Mouse (Mus musculus): ENCODE data around the gene Rfx5.
"Not testable (repeated sequence)": the region's sequence is repeated elsewhere in the genome, so short reads cannot be mapped to it uniquely, and the experiment has no call there.

Rfx5 gene

DNA sequence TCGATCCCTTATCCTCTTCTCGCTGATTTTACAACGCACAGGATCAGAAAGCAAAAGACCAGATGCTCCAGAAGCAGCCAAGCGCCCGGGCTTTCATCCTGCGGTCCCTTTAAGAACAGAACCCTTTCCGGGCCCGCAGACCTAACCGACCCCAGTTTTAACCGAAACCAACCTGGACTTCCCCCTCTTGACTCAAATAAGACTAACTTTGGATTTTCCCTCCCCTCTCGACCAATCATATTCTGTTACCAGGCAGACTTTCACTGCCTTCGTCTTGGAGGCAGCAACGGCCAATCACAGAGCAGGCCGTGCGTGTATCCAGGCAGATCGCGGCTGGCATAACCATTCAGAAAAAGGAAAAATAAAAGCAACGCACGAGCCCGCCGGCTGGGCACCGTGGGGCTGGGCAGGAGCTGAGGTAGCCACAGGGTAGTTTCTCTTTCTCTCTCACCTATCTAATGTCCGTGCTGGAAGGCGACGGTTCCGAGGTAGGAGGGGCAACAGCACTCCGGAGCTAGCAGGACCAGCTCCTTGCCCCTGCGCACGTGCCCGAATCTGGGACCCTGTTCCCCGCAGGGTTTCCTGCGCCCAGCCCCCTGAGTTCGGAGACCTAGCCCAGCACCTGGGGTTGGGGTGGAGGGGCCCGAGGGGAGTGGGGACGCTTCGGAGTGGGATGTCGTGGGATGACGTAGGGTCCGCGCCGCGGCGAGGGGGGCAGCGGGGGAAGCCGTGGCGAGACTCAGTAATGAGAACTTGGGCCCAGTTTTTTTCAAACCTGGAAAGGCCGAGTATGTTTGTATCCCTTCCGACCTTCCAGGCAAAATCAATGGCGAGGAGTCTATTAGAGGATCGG lies at the start of gene Rfx5:
Rfx5 (plus strand) TSS at position 312 of the 853 bp plus-strand sequence.
- DNase-seq, result peak; percentile 96

DNA sequence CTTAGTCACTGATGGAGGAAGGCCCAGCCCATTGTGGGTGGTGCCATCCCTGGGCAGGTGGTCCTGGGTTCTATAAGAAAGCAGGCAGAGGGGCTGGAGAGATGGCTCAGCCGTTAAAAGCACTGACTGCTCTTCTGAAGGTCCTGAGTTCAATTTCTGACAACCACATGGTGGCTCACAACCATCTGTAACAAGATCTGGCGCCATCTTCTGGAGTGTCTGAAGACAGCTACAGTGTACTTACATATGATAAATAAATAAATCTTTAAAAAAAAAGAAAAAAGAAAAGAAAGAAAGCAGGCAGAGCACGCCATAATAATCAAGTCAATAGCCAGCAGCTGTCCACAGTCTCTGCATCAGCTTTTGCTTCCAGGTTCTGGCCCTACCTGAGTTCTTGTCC lies 49.1 kb upstream of the Rfx5 start:
- not testable (repeated sequence) for DNase-seq

DNA sequence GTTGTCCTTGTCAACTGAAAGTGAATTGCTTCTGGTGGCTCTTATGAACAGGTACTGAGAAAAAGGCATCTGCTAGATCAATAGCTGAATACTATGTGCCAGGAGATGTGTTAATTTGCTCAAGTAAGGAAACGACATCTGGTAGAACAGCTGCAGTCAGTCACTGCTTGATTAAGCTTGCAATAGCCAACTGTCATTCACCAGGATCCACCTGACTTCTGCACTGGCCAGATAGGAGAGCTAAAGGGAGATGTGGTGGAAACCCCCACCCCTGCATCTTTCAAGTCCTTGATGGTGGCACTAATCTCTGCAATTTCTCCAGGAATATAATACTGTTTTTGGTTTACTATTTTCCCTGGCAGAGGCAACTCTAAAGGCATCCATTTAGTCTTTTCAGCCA lies 47.4 kb upstream of the Rfx5 start:
- DNase-seq, result no peak

DNA sequence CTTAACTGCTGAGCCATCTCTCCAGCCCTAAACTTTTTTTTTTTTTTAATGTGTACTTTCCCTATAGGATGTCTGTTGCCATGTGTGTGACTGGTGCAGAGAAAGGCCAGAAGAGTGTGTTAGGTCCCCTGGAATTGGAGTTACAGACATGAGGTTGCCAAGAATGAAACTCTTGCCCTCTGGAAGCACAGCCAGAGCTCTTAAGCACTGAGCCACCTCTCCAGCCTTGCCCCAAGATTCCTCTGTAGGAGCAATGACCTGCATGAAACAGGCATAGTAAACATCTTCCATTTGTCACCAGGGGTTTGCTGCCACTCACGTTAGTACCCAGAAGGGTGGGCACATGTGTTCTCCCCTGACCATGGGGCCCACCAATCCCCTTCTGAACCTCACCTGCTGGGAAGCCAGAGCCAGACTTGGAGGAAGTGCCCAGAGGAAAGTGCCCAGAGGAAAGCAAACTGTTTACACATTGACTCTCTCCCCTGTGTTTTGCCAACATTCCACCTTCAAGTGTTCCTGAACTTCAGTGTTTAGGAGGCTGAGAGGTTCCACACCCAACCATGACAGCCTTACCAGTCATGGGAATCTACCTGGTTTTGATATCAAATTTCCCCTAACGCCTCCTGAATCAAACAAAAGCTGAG lies 42.7 kb upstream of the Rfx5 start:
- no peak for DNase-seq

DNA sequence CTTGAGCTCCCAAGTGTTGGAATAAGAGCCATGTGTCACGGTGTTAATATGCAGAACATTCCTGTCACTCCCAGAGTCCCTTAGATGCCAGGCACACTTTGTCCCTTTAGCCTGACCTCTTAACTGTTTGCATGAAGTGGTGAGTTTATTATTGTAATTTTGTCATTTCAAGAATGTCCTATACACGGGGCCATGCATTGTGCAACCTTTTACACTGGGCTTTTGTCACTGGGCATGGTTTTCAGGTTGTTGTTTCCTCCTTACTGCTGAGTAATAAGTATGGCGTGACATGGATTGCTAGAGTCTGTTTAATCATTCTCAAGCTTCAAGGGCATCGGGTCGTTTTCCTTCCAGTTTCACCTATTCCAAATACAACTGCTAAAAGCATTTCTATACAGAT lies 40.1 kb upstream of the Rfx5 start:
- no peak for DNase-seq

DNA sequence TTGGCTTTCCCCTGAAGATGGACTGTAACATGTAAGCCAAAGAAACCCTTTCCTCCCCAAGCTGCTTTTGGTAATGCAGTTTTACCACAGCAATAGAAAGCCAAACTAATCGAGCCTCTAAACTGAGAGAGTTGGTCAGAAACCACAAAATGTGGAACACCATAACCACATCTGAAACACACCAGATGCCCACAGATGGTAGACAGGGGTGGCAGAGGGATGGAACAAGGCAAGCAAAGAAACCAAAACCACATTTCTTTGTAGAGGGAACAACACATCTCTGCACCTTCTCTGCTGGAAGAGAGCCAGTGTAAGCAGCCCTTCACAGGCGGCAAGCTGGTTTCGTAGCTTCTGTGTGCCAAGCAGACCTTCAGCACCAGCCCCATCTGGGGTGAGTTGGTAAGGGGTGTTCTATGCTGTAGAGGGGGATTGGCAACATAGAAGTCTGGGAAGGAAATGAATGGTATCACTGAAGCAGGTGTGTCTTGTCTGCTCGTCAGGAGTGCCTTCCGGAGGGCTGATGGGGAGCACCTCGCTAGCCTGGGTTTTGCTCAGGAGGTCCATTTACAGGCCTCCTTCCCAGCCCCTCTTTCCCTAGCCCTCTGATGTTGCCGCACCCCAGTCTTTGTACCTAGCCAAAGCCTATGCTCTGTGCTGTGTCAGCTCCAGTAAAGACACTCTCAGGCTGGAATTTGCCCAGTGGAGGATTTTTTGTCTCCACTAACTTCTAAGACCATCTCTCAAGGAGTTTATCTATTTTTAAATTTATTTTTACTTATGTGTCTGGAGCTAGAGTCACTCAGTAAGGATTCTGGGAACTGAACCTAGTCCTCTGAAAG lies 37.8 kb upstream of the Rfx5 start:
- no peak for DNase-seq

DNA sequence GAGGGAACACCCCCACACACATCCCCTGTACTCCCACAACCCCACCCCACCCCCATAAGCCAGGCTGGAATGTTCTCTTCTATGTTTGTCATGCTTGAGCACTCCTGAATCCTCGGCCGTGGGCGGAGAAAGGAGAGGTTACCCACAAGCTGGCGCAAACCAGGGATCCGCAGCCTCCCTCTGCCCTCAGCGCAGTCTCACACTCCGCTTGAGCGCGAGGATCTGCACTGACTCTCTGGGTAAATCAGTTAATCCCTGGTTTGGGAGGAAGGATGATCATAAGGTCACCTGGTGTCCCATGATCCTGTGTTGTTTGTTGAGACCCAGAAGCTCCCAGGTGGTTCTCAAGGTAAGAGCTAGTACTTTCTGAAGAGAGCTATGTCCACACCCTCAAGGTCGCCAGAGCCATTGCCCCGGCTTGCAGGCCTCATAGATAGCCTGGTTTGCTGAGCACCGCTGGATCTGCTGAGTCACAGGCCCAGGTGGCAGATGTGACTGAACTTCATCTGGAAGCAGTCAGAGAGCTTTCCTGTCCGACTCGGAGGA lies 36.0 kb upstream of the Rfx5 start:
- peak; percentile 38 for DNase-seq

DNA sequence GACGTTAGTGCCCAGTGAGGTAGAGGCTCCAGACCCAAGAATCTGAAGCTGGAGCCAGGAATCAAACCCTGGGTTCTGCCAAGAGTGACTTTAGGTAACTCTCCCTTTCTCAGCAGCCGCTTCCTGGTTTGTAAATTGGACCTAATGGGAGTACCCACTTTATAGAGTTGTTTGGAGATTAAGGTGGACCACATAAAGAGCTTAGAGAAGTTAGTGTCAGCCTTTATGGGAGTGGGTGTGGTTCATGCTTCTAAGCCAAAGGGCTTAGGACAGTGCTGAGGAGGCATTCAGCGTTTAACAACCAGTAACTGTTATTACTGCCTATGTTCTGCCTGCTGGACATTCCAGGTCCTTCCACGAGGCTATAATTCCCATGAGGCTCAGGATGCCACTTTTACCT lies 35.0 kb upstream of the Rfx5 start:
- no peak for DNase-seq

DNA sequence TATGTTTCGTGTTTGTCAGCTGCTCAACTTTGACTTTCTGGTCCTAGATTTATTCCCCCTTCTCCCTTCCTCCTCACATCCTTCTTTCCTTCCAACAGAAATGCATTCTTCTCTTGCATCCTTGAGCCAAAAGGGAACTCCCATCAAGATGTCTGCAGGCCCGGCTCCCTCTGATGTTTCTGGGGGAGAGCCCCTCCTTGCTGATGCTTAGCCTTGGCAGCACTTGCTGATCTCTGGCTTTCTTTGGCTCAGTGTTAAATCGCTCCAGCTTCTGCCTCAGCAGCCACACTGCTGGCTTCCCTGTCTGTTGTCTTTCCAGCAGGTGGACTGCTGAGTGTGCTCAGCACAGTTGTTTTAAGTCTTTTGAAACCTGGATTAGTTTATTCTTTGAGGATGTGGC lies 32.8 kb upstream of the Rfx5 start:
- no peak for DNase-seq

DNA sequence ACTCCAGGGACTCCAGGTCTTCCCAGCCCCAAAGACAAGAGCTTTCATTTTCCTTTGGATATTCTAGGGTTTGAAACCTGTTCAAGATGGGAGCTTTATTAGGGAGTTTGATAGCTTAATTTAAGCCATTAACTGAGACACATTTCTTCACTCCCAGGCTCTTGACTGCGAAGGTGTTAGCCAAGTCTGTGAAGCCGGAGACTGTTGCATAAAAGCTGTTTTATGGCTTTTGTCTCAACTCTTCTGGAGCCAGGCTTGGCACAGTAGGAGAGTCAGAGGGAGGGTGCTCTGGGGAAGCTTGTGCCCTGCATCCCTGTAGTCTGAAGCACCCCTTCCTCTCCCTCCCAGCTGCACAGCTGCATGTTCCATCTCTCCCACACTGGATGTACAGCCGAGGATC lies 31.5 kb upstream of the Rfx5 start:
- DNase-seq, result no peak

DNA sequence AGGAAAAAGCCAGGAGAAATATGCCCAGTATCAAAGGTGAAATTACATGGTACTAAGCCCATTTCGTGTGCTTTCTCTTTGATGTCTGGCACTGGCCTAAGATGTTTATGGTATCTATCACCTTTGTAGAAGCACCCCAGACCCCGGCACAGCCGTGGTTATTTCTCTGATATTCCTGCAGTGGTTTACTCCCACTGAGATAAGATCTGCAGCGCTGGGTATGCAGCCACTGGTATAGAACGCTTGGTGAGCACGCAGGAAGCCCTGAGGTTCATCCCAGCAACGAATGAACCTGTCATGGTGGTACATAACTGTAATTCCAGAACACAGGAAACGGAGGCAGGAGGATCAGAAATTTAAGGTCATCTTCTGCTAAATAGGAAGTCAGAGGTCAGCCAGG lies 29.2 kb upstream of the Rfx5 start:
- DNase-seq, result no peak

DNA sequence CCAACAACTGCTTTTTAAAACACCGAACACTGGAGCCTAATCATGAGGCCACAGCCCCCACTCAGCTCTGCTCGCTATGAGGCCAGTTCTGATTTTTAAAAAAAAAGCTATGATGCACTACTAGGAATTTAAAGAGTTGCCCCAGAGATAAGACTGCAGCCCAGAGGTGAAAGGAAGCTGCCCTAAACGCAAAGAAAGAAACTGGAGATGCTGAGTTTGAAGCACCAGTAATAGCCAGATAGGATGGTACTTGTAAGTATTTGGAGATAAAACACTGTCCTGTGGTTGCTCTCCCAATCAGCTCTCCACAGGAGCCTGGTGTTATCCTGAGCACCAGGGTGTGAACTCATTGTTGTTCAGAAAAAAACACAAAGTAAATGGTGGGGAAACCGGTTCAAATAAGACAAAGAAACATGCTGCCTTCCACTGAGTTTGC lies 27.6 kb upstream of the Rfx5 start:
- DNase-seq, result not testable (repeated sequence)

DNA sequence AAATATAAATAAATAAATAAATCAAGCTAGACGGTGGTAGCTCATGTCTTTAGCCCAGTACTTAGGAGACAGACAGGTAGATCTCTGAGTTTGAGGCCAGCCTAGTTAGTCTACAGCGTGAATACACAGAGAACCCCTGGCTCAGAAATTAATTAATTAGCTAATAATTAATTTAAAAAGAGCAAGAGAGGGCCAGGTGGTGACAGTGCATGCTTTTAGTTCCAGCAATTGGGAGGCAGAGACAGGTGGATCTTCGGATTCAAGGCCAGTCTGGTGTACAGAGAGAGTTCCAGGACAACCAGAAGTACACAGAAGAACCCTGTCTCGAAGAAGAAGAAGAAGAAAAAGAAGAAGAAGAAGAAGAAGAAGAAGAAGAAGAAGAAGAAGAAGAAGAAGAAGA lies 24.9 kb upstream of the Rfx5 start:
- DNase-seq, result not testable (repeated sequence)

DNA sequence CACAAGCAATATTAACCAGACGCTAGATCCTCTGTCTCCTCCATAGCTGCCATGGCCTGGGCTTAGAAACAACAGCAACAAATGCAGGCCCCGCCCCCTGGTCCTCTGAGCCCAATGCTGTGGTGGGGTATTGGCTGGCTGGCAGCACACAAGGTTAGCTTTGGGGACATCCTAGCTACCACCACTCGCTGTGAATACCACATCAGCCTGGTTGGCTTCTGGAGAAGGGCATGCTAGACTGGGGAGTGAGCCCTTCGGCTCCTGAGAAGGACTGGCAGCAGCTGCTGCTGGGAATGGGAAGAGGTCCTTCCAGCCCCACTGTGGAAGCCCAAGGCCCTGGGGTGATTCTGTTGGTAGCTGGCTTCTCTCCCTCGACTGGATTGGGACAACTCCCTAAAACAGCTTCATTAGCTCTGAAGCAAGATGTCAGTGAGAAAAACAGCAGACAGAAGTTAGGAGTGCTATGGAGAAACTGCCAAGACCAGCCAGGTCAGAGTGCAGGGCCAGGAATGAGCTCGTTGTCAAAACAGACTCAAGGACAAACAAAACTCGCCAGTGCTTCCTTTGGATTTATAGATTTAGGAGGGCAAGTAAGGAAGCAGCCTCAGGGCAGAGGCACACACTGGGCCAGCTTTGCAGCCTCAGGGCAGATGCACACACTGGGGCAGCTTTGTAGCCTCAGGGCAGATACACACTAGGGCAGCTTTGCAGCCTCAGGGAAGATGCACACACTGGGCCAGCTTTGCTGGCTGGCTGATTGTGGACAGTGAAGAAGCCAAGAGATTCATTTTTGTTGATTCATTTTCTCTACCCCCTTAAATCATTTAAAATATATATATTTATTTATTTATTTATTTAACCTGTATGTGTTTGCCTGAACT lies 23.2 kb upstream of the Rfx5 start:
- not testable (repeated sequence) for DNase-seq

DNA sequence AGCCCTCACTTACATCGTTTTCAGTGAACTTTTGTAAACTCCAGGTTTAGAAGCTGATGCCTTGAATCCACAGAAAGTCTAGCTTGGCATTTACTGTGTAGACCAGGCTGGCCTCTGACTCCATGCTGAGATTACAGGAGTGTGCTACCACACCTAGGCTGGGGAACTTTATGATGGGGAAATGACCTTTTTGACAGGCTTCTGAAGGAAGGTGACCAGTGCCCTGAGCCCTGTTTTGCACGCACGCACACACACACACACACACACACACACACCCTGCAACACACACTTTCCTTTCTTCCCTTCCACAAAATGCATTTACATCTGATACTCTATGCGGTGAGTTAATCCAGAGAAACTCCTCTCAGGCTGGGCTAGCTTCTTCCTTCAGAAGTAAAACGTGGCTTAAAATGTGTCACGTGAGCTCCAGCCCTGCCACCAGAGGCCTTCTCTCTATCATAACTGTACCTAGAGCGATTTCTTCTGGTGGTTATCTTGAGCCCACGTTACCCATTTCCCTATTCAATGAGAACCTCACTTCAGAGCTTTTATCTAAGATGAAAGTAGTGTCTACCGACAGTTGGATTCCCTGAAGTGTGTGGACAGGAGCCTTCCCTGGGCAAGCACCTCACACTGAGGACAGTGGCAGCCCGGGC lies 22.3 kb upstream of the Rfx5 start:
- not testable (repeated sequence) for DNase-seq

DNA sequence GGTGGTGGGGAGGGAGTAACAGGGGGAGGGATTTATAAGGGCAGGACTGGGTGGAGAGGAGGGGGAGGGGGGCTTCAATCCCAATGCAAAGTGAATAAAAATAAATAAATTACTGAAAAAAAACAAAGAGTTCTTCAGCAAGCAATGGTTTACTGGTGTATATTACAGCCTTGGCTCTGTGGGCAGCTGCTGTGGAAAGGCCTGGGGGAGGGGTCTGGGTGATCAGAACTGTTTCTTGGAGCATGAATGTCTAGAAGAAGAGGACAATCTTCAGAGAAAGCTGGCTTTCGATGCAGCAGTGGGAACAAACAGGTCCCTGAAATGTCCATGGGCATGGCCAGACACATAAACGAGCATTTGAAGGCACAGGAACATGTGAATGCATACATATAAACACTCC lies 21.6 kb upstream of the Rfx5 start:
- peak; percentile 8 for DNase-seq

DNA sequence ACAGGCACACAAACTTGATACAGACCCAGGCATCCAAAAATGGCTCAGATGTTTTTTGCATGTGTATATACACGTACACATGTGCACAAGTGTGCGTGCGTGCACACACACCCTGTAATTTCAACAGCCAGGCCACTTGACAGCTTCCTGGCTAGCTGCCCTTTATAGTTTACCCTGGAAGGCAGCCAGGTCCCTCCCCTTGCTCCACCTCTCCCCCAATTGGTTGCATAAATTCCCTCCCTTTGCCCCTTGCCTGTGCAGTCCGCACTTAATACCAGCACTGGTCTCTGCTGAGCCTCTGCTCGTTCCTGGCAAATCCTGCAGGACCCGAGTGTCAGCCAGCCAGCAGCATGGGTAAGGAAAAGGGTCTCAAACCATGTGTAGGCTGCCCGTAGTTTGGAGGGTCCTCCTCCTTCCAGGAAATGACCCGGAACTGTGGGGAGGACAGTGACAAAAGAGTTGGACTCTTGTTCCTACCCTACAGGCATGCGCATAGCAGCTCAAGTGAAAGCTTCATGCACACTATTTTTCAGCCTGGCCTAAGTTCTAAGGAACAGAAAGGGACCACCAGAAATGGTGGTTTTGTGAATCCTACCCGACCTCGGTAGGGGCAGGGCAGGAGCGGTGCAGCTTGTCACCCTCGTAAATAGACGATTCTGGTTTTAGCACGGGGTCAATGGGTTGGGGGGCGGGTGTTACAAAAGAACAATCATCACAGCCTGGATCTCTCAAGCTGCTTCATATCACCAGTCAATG lies 20.9 kb upstream of the Rfx5 start, which contains the start of gene Selenbp1:
Selenbp1 (plus strand) TSS at position 248 of the 756 bp plus-strand sequence.
- DNase-seq, result peak; percentile 90

DNA sequence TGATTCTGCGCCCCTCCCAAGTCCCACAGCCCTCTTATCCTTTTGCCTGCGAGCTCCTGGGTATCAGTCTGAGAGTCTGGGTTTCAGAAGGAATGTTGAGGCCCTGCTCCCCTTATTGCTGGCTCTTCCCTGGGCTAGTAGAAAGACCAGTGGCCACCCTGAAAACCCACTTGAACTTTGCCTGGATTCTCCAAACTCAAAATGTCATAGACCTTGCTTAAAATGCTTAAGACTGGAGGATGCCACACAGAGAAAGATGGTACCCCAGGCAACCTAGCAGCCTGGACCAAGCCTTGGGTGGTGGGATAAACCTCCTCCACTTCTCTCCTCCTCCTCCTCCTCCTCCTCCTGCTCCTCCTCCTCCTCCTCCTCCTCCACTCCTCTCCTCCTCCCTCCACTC lies 20.3 kb upstream of the Rfx5 start:
- not testable (repeated sequence) for DNase-seq

DNA sequence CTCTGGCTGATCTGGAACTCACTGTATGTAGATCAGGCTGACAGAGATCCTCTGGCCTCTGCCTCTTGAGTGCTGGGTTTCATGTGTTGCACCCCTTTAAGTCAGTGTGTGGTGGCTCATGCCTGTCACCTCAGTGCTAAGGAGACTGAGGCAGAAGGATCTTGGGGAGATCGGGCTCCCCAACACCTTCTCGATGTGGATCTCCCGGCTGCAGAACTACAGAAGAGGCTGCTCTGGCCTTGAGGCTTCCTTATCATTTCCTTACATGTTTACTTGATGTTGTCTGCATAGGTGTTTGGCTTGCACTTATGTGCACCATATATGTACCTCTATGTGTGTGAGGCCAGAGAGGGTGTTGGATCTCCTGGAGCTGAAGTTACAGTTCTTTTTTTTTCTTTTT lies 19.3 kb upstream of the Rfx5 start:
- DNase-seq, result not testable (repeated sequence)

DNA sequence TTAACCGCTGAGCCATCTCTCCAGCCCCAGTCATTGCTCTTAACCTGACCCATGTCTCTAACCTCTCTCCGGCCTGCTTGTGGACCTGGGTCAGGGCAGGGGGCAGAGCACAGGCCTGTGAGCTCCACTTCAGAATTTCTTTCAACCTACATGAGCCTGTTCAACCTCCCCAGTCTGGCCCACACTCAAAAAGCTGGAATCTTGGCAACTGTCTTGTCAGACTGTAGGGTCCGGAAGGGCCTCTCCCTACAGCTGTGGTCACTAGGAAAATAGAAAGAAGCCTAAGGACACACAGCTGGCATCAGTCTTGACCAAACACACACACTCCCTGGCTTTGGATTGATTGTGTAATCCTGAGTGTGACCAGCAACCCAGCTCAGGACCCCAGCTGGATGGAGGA lies 18.5 kb upstream of the Rfx5 start:
- not testable (repeated sequence) for DNase-seq

DNA sequence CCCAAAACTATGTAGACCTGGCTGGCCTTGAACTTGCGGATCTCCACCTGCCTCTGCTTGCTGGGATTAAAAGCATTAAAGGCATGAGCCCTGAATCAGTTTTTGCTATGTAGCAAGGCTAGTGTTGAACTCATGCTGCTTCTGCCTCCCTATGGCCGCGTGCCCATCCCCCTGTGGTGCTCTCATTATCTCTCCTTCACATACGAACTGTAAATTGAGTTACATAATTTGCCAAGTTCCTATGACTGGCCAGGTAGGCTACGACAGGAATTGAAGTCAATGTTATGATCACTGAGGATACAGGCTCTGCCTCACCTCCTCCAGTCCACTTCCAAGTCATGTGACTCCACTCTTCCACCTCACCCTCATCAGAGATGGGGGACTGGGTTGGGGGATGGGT lies 17.7 kb upstream of the Rfx5 start:
- DNase-seq, result not testable (repeated sequence)

All from retina, postnatal 1 day (tissue).